Mouse (Mus musculus): Measurements from ENCODE around the gene Hnrnpa1.
"Not testable (repeated sequence)": the region's sequence is repeated elsewhere in the genome, so short reads cannot be mapped to it uniquely, and the experiment has no call there.

The Hnrnpa1 gene

DNA sequence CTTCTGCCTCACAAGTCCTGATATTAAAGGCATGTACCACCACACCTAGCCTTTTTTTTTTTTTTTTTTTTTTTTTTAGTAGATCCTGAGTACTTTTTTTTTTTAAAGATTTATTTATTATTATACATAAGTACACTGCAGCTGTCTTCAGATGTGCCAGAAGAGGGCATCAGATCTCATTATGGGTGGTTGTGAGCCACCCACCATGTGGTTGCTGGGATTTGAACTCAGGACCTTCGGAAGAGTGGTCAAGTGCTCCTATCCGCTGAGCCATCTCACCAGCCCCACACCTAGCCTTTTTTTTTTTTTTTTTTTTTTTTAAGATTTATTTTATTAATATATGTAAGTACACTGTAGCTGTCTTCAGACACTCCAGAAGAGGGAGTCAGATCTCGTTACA, 35.7 kb downstream of the Hnrnpa1 start:
- not testable (repeated sequence) for DNase-seq

DNA sequence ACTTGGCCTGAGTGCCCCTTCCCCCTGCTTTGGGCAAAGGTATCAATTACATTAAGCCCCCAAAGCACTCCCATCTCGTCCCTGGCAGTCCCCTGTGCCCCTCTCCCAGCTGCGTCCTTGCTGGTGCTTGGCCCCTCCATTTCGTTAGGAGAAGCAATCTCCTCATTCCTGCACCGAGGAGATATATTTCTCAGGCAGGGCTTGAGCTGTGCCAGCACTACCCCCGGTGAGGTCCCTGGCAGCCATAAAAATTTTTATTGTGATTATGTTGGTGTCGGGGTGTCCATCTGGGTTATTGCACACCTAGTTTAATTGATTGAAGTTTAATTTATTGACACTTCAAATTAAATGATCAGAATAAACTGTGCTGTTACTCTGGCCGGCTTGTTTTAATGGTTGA, 37.7 kb downstream of the Hnrnpa1 start:
- no peak for DNase-seq

DNA sequence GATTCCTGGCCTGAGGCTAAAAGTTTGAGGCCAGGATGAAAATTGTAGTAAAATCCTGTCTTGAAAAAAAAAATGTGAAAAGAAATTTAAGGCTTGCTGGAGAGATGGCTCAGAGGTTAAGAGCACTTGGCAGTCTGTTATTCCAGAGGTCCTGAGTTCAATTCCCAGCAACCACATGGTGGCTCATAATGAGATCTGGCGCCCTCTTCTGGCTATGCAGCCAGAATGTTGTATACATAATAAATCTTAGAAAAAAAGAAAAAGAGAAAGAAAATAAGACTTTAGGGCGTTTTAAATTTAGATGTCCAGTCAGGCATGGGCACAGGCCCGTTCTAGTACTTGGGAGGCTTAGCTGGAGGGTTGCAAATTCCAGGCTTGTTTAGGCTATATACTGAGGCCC, 39.5 kb downstream of the Hnrnpa1 start:
- no peak for DNase-seq

DNA sequence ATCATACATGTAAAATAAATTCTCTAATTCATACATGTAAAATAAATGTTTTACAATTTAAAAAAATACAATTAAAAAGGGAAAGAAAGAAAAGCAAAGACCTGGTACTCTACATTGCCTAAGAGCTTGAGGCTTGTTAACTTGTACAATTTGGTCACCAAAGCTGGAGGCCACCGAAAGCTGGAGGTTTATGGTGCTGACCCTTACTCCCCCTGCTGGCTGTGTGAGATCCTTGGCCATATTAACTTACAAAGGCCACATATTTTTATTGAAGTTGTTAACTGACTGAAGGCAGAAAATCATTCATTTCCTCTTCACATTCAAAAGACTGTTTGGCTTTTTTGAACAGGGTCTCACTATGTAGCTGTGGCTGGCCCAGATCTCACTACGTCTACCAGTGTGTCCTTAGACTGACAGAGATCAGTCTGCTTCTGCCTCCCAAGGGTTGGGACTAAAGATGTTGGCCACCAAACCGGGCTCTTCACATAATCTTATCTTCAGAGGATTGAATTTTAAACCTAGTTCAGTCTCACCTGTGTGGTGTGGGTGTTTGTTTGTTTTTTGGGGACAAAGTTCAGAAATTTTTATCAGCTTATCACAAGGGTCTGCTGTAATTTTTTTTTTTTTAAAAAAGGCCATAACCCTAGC, 40.7 kb downstream of the Hnrnpa1 start:
- no peak for DNase-seq

DNA sequence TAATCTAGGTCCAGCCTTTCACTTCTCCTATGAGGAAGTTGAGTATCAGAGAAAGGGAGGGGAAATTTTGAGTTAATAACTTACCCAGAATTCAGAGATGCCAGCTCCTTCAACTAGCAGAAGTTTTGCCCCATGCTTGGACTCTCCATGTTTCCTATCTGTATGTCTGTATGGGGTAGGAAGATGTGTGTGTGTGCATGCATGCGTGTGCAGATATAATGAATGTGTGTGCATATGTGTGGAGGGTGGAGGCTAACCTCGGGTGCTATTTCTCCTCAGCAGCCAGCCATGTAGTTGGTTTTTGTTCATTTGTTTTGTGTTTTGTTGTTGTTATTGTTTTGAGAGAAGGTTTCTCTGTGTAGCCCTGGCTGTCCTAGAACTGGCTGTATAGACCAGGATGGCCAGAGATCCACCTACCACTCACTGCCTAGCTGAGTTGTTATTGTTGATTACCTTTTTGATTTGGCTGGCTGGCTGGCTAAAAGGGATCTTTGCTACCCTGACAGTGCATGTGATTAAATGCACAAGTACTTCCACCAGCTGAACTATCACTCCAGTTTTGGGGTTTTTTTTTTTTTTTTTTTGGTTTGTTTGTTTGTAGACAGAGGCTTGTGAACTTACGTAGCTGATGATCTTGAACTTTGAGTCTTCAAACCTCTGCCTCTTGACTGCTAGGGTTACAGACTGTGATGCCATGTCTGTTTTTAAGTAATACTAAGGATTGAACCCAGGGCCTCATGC, 41.4 kb downstream of the Hnrnpa1 start:
- no peak for DNase-seq

DNA sequence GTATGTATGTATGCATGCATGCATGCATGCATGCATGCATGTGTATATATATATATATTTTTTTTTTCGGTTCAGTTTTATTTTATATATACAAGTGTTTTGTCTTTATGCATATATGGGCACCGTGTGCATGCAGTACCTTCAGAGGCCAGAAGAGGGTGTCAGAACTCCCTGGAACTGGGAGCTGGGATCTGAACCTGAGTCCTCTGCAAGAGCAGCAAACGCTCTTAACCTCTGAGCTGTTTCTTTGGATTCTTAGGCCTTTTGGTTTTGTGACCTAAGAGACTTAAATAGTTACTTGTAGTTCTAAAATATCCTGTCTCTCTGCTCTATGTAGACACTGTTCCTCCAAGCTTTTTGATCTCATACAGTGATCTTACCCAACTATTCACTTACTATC, 43.8 kb downstream of the Hnrnpa1 start:
- DNase-seq, result no peak

DNA sequence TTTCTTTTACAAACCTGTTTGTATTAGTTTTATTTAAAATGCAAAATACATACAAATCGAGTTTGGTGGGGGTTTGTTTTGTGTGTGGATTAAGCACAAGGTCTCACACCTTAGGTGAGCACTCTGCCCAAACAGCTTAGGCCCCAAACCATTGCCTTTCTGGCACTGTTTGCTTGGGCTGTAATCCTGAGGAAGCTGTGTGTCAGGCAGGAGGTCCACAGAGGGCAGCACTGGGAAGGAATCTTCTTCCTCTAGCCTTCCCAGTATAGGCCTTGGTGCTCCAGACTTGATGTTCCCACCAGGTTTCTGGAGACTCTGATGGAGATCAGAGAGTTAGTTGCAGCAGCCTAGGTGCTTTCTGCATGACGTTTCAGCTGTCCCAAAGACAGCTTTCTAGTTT, 44.4 kb downstream of the Hnrnpa1 start:
- no peak for DNase-seq

DNA sequence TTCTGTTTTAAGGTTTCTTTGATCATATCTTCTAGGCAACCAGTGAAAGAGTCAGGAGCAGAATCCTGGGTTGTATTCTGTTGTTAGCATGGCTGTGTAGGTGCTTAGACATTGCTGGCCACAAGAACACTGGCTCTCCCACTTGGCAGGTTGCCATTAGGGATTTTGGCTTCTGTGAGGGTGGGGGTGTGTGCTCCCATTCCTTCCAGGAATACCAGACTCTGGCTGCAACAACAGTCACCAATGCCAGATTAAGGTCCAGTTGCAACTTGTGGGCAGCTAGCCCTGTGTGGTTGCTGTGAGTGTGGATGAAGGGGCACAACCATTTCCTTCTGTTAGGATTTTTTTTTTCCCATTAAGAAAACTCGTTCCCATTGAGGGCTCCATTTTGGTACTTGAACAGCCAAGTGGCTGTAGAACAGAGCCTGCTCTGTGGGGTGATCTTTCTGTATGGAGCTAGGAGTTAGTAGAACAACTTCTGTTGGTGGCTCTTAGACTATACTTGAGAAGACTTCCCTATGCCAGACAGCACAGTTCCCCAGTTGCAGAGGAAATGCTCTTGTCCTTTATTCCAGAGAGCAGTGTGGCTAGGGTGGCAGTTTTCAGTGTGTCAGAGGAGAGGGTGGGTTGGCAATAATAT, 45.7 kb downstream of the Hnrnpa1 start:
- DNase-seq, result no peak

DNA sequence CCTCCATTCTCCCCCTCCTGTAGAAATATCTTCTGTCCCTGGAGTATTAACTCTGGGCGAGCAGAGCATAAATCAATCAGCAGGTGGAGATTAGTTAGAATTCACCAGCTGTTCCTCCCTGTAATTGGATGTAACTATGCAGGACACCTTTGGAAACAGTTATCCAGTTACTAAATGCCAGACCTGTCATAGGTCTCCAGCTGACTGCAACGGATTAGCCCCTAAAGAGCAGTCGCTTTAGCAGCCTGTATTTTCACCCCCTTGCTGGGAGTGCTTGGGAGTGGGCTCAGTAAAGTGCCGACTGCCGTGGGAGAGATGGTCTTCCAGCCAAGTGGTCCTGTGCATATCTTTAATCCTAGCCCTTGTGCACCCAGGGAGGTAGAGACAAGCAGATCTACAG, 49.4 kb downstream of the Hnrnpa1 start:
- DNase-seq, result no peak

DNA sequence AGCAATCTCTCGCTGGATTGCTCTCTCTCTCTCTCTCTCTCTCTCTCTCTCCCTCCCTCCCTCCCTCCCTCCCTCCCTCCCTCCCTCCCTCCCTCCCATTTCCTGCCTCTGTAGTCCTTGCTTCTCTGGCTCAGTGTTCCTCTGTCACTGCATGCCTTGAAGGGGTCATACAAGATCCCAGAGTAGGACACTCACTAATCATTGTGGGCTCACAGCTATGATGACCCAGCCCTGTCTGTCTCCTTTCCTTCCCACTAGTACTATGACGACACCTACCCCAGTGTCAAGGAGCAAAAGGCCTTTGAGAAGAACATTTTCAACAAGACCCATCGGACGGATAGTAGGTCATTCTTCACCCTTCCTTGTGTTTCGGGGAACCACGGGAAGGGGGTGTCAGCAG, 50.2 kb downstream of the Hnrnpa1 start:
- no peak for DNase-seq

DNA sequence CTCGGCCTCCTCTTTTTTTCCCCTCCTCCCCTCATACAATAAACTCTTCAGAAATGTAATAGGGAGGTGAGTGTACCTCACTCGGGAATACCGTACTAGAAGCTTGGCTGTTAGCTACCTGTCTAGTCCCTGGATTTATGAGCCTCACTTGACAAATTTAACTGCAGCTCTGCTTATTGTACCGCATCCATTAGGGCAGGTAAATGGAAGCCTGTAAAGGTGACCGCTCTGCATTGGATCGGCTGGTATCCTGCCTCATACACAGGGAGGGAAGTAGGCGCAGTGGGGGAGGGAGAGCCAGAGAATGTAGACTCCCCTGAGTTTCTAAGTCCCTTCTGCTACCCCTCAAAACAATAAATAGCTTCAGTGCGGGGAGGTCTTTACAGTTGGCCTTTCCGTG, 50.6 kb downstream of the Hnrnpa1 start:
- no peak for DNase-seq

DNA sequence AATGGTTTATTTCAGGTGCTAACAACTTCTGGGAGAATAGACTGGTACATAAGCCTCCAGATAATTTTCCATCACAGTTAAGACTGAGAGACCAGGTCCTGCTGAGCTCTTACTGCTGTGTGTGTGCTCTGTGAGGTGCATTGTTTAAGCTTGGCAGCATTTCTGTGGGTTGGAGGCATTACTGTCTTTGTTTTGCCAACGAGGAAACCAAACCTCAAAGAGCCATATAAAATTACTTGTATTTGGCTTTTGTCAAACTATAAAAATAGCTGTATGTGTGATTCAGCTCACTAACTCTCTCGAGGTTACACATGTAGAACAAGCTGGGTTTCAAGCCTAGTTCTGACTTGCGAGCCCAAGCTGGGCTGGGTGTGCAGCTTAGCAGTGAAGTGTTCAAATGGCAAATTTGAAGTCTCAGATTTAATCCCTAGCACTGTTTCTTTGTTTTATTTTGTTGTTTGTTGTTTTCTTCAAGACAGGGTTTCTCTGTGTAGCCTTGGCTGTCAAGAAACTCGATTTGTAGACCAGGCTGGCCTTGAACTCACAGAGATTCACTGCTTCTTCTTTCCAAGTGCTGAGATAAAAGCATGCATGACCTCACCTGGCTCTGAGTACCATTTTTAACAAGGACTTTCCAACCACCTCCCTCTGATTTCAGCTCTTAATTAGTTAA, 52.6 kb downstream of the Hnrnpa1 start:
- DNase-seq, result no peak

DNA sequence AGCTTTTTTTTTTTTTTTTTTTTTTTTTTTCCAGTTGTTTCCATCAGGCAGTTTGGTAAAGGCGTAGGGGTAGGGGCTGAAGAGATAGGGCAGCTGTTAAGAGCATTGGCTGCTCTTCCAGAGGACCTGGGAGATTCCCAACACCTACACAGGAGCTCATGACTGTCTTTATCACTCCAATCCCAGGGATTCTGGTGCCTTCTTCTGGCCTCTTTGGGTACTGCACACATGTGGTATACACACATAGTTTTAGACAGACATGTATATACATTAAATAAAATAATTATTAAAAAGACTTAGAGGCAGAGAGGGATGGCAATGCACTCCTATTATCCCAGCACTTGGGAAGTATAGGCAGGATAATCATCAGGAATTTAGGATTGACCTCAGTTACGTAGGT, 53.1 kb downstream of the Hnrnpa1 start:
- no peak for DNase-seq

DNA sequence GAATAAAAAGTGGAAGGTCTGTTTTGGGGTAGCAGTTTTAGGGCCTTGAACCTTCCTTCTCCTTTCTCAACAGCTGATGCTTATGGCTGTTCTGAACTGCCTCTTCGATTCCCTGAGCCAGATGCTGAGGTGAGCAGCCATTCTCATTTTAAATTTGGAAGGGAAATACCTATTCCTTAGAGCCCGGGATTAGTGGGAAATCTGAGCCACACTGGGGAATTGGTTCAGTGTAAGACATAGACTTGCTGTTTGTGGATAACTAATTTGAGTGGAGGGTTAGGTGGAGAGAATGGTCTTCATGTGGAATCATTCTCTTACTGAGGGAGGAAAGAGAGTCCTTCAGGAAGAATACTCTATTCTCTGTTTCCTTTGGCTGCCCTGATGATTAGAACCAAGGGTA, 54.4 kb downstream of the Hnrnpa1 start:
- DNase-seq, result no peak

DNA sequence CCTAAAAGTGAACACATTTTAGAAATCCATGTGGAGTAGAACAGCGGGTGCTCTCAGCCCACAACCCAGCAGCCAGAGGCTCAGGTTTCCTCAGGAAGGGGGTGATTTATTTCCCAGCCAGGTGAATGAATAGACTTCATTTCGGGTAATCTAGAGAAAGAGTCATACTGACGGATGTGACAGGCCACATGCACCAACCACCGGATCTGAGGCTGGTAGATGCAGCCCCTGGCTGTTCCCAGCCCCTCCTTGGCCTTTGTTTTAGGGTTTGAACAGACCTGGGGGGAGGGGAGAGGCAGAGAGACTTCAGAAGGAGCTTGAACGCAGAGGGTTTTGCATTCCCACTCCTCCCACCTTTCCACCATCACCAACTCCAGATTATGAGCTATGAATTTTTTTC, 55.6 kb downstream of the Hnrnpa1 start:
- DNase-seq, result no peak

Measured in right cerebral cortex, adult 18-20 months (tissue).